Mouse (Mus musculus) bone marrow, adult 2 months (tissue): ENCODE measurements around the gene Trp53bp1. TPM values are rescaled to one million over a fixed set of nuclear protein-coding genes. Genes with fewer than 3 reads are reported as not detected.

Experiments used
- H3K27ac ChIP-seq: fragments of 200-500 bp; 2 replicates; pipeline ENCODE4 v1.5.1; 2012; ENCODE audit warnings: low read depth, mild to moderate bottlenecking, control low read depth, inconsistent platforms, low read length; ENCODE audit not compliant: control insufficient read depth, poor library complexity, insufficient read depth
- H3K4me1 ChIP-seq: fragments of 200-500 bp; 2 replicates; pipeline ENCODE4 v1.6.1; 2011; ENCODE audit warnings: low read length; ENCODE audit not compliant: control insufficient read depth, insufficient read depth
- H3K4me3 ChIP-seq: fragments of 200-500 bp; replicated peaks from 2 replicates; pipeline ENCODE3; 2011; ENCODE audit warnings: mild to moderate bottlenecking, low read depth, low read length, control low read depth; ENCODE audit not compliant: control insufficient read depth
- CTCF ChIP-seq: fragments of 200-500 bp; IDR thresholded peaks from 2 replicates; pipeline ENCODE4 v1.5.1; 2011; ENCODE audit warnings: low read length, control low read depth; ENCODE audit not compliant: control insufficient read depth, insufficient read depth
- POLR2A ChIP-seq: fragments of 200-500 bp; IDR thresholded peaks from 2 replicates; pipeline ENCODE4 v1.6.1; 2011; ENCODE audit warnings: low read depth, mild to moderate bottlenecking, control low read depth, low read length, borderline replicate concordance; ENCODE audit not compliant: control insufficient read depth
- WGBS: fragments of 180-500 bp; shearing (Covaris S2); methylation state at CpG from one replicate; pipeline ENCODE4 v1.1.7; 2018; 5-methylcytosine and 5-hydroxymethylcytosine counted together
- polyA plus RNA-seq: library from polyadenylated mRNA; stranded (reverse); fragments of >200 nt; gene quantifications from 2 replicates; pipeline ENCODE4 v1.2.4, GENCODE M21; 2011; ENCODE audit warnings: low replicate concordance; ENCODE audit not compliant: missing spikeins, insufficient read depth, insufficient read length

Trp53bp1 gene
- 14.8 and 20.1 TPM in 2 replicates for polyA plus RNA-seq

- Histone ChIP-seq H3K4me3 (peak within 1 kb of the TSS; percentile 76), H3K4me1 (no peaks in the 10 kb centered on the region), H3K27ac (peak within 1 kb of the TSS; percentile 21; the same call in 1 of the 2 replicates)
- TF ChIP-seq POLR2A (no peak; the same call in 1 of the 2 replicates), CTCF (no peak)
- 3% methylated on average over 37 of the region's 37 CpGs for WGBS
These were observed at the start of gene Trp53bp1 for GRCm38 (mm10) chr2:121271236-121271927. TSS of gene Trp53bp1 (minus strand) at chr2:121271407.

- no peaks in the 10 kb centered on the region for H3K4me1 ChIP-seq
- H3K27ac ChIP-seq = no peak overlapping the region
- no peak overlapping the region for H3K4me3 ChIP-seq
- 70% methylated on average over 8 of the region's 8 CpGs for WGBS
- TF ChIP-seq POLR2A (no peak), CTCF (no peak)
These were observed 45.1 kb upstream of the Trp53bp1 start for GRCm38 (mm10) chr2:121316278-121316677.

GRCm38 (mm10) chr2:121308997-121309416 is 37.8 kb upstream of the Trp53bp1 start:
- 20% methylated on average over 5 of the region's 5 CpGs for WGBS
- Histone ChIP-seq H3K4me1 (no peaks in the 10 kb centered on the region), H3K4me3 (no peak overlapping the region), H3K27ac (no peak overlapping the region)
- TF ChIP-seq POLR2A = no peak
- no peak for TF ChIP-seq CTCF

- Histone ChIP-seq H3K4me3 (no peak overlapping the region), H3K27ac (no peak overlapping the region), H3K4me1 (no peaks in the 10 kb centered on the region)
- TF ChIP-seq POLR2A (no peak), CTCF (no peak)
- 73% methylated on average over 10 of the region's 10 CpGs for WGBS
These were observed 28.8 kb upstream of the Trp53bp1 start for GRCm38 (mm10) chr2:121300036-121300435.

GRCm38 (mm10) chr2:121299471-121299870 is 28.3 kb upstream of the Trp53bp1 start:
- Histone ChIP-seq H3K4me3 (no peak overlapping the region), H3K27ac (no peak overlapping the region; the same call in 1 of the 2 replicates), H3K4me1 (no peaks in the 10 kb centered on the region)
- 83% methylated on average over 17 of the region's 17 CpGs for WGBS
- TF ChIP-seq CTCF (no peak), POLR2A (no peak)

GRCm38 (mm10) chr2:121298131-121298530 is 26.9 kb upstream of the Trp53bp1 start:
- no peak overlapping the region for H3K4me3 ChIP-seq
- H3K4me1 ChIP-seq = no peaks in the 10 kb centered on the region; the same call in 1 of the 2 replicates
- no peak for TF ChIP-seq CTCF
- no peak for TF ChIP-seq POLR2A
- no peak overlapping the region for H3K27ac ChIP-seq
- WGBS = 17% methylated on average over 8 of the region's 8 CpGs

- Histone ChIP-seq H3K27ac (no peak overlapping the region), H3K4me3 (no peak overlapping the region), H3K4me1 (no peaks in the 10 kb centered on the region; the same call in 1 of the 2 replicates)
- WGBS = 18% methylated on average over 9 of the region's 9 CpGs
- no peak for TF ChIP-seq CTCF
These were observed 26.5 kb upstream of the Trp53bp1 start for GRCm38 (mm10) chr2:121297701-121298100.

GRCm38 (mm10) chr2:121296754-121297231 is 25.6 kb upstream of the Trp53bp1 start:
- Histone ChIP-seq H3K4me3 (no peak overlapping the region), H3K27ac (no peak overlapping the region), H3K4me1 (no peaks in the 10 kb centered on the region; the same call in 1 of the 2 replicates)
- no peak for TF ChIP-seq CTCF
- no peak for TF ChIP-seq POLR2A
- 42% methylated on average over 6 of the region's 6 CpGs for WGBS
